Mouse (Mus musculus) myocyte (in vitro differentiated cells): ENCODE results near the gene Tmem54.

Experiments
- POLR2A ChIP-seq: IDR thresholded peaks from one replicate; pipeline ENCODE4 v1.6.1; 2011; ENCODE audit warnings: low read depth, mild to moderate bottlenecking, control low read depth, moderate library complexity; ENCODE audit not compliant: insufficient read length
- TCF12 ChIP-seq: IDR thresholded peaks from one replicate; pipeline ENCODE4 v1.6.1; 2011; ENCODE audit warnings: mild to moderate bottlenecking, control low read depth; ENCODE audit not compliant: poor library complexity, insufficient read depth, severe bottlenecking
- USF1 ChIP-seq: IDR thresholded peaks from one replicate; pipeline ENCODE4 v1.6.1; 2011; ENCODE audit warnings: low read depth, mild to moderate bottlenecking, control low read depth, moderate library complexity

DNA sequence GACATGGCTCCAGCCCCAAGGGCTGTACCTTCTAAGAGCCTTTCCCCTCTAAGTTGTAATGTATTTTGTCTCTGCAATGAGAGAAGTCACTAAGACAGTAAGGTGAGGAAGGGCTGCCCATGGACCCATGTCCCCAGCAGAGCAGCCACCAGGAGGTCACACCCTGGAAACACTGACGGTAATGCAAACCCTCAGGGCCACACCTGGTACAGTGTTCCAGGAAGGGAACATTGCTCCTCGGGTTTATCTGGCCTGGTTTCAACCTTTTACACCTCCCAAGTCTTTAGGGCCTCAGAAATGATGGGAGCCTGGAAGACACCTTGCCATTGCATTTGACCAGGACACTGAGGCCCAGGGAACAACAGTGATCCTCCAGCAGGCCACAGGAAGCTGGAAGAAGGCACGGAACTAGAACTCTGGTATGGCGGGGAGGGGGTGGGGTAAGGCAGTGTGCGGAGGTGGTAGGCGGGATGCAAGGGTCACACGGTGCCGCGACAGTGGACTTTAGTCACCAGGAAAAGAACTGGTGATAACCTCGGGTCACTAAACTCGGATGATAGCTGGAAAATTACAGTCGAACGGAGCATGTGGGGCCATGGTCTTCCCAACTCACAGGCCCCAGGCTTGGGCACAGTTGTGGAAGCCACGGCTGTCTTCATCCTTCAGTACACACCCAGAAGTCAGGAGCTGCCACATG is 3.1 kb upstream of the Tmem54 start:
- TF ChIP-seq USF1 (no peak), POLR2A (no peak), TCF12 (no peak)
